Mouse (Mus musculus): ENCODE data around the gene Retreg2.

The Retreg2 gene

GRCm38 (mm10) chr1:75168472-75169464 is 26.2 kb downstream of the Retreg2 start, which contains the start of gene Zfand2b:
Gene Zfand2b (plus strand): TSS chr1:75168646.
- peak; percentile 97 for DNase-seq

- peak; percentile 1 for DNase-seq
Measured at GRCm38 (mm10) chr1:75179334-75180104, 36.9 kb downstream of the Retreg2 start.

- peak; percentile 97 for DNase-seq
Measured at GRCm38 (mm10) chr1:75180105-75180590, 37.6 kb downstream of the Retreg2 start, which contains the start of gene Abcb6. Gene Abcb6 (minus strand): TSS chr1:75180392.

GRCm38 (mm10) chr1:75180741-75181140 is 38.2 kb downstream of the Retreg2 start:
- DNase-seq: no peak

GRCm38 (mm10) chr1:75181377-75181870 is 38.8 kb downstream of the Retreg2 start:
- DNase-seq: no peak

- DNase-seq: no peak
Measured at GRCm38 (mm10) chr1:75182160-75182559, 39.6 kb downstream of the Retreg2 start.

- DNase-seq: no peak
Measured at GRCm38 (mm10) chr1:75185495-75185894, 42.9 kb downstream of the Retreg2 start.

- no peak for DNase-seq
Measured at GRCm38 (mm10) chr1:75187126-75187525, 44.5 kb downstream of the Retreg2 start.

- no peak for DNase-seq
Measured at GRCm38 (mm10) chr1:75187914-75188483, 45.4 kb downstream of the Retreg2 start.

GRCm38 (mm10) chr1:75190577-75190976 is 48.0 kb downstream of the Retreg2 start:
- no peak for DNase-seq

GRCm38 (mm10) chr1:75191258-75191621 is 48.7 kb downstream of the Retreg2 start:
- no peak for DNase-seq

- DNase-seq: peak; percentile 99
Measured at GRCm38 (mm10) chr1:75191622-75192402, 49.2 kb downstream of the Retreg2 start, which contains the start of the genes Ankzf1 and Atg9a. Gene Ankzf1 (plus strand): TSS chr1:75192151. Gene Atg9a (minus strand): TSS chr1:75192196.

- no peak for DNase-seq
Measured at GRCm38 (mm10) chr1:75192452-75192851, 49.9 kb downstream of the Retreg2 start.
